Mouse (Mus musculus): ENCODE data around the gene Hhipl1.

- TF ChIP-seq CTCF (IDR thresholded peaks at IDR 0.05; ENCODE audit: extremely low read depth, insufficient read length, insufficient replicate concordance, low read depth, low read length) = no peak
- no peak for TF ChIP-seq POLR2A (IDR thresholded peaks at IDR 0.05; ENCODE audit: low read depth, low read length)
Measured at GRCm38 (mm10) chr12:108269699-108270098, 36.4 kb upstream of the Hhipl1 start.
